ENCODE assay signal across 40 mouse cellular contexts in the genomic region with DNA sequence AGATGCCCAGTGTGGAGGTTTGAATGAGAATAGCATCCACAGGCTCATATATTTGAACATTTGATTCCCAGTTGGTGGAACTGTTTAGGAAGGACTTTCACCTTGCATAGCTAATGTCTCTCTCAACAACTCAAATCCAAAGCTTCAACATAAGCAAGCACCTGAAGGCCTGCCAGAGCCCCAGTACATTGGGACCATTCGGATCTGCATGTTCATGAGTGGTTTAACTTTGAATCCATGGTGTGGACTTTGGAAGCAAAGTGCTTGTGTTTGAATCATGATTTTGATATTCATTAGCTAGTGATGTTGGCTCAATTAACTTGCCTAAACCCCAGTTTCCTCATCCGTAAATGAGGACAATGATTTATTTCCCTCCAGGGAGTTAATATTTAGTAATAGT. TPM values are rescaled to one million over a fixed set of nuclear protein-coding genes. Genes with fewer than 3 reads are reported as not detected.
"Had no signal": no experiment of that assay in that cellular context is flagged by ENCODE, and none has a peak within 500 bp of the region (broad histone marks: within the 10 kb centered on the region; RNA-seq: fewer than 3 reads in every experiment).

No protein-coding gene starts in this region.

- H3K9ac ChIP-seq: forebrain, postnatal 0 days; heart, embryonic 13.5 days; heart, embryonic 15.5 days; hindbrain, embryonic 13.5 days; hindbrain, embryonic 15.5 days; limb, embryonic 13.5 days; limb, embryonic 15.5 days; liver, embryonic 12.5 days; liver, embryonic 14.5 days had no signal

- H3K9me3 ChIP-seq: heart, embryonic 13.5 days; heart, embryonic 15.5 days; hindbrain, embryonic 13.5 days; hindbrain, embryonic 15.5 days; limb, embryonic 13.5 days; limb, embryonic 15.5 days; liver, embryonic 12.5 days had no signal

- H3K4me3 ChIP-seq: heart, embryonic 13.5 days; heart, embryonic 15.5 days; hindbrain, embryonic 13.5 days; hindbrain, embryonic 15.5 days; limb, embryonic 13.5 days; limb, embryonic 15.5 days; liver, embryonic 12.5 days had no signal

- H3K4me2 ChIP-seq: heart, embryonic 11.5 days; heart, embryonic 13.5 days; heart, embryonic 15.5 days; hindbrain, embryonic 13.5 days; hindbrain, embryonic 15.5 days; limb, embryonic 13.5 days; limb, embryonic 15.5 days; liver, embryonic 12.5 days had no signal

- DNase-seq: forebrain, postnatal 0 days; gastrocnemius, postnatal 14 days; gastrocnemius, postnatal 36 days; heart, adult 18-20 months; heart, postnatal 14 days; heart, postnatal 36 days; kidney, postnatal 10 days; layer of hippocampus, adult 9-11 months; layer of hippocampus, postnatal 36 days; left cerebral cortex, postnatal 4 days had no signal

- H3K4me1 ChIP-seq: heart, embryonic 13.5 days; heart, embryonic 15.5 days; hindbrain, embryonic 13.5 days; hindbrain, embryonic 15.5 days; limb, embryonic 13.5 days; limb, embryonic 15.5 days; liver, embryonic 12.5 days had no signal

- H3K36me3 ChIP-seq: heart, embryonic 13.5 days; heart, embryonic 15.5 days; hindbrain, embryonic 13.5 days; hindbrain, embryonic 15.5 days; limb, embryonic 13.5 days; limb, embryonic 15.5 days; liver, embryonic 12.5 days had no signal

- H3K27me3 ChIP-seq: heart, embryonic 13.5 days; heart, embryonic 15.5 days; hindbrain, embryonic 13.5 days; hindbrain, embryonic 15.5 days; limb, embryonic 13.5 days; limb, embryonic 15.5 days; liver, embryonic 12.5 days had no signal

- ATAC-seq: forebrain, postnatal 0 days; hindbrain, postnatal 0 days; intestine, embryonic 16.5 days; liver, embryonic 12.5 days had no signal

- H3K27ac ChIP-seq: heart, embryonic 13.5 days; heart, embryonic 15.5 days; hindbrain, embryonic 13.5 days; hindbrain, embryonic 15.5 days; hindbrain, postnatal 0 days; limb, embryonic 13.5 days; limb, embryonic 15.5 days; liver, embryonic 12.5 days; liver, embryonic 14.5 days had no signal

RNA-seq across cellular contexts. Expression of gene Gm37419, which starts 21.6 kb away (rescaled TPM):
- total RNA-seq: forebrain, postnatal 0 days; gastrocnemius, adult 18-20 months; gastrocnemius, adult 8-10 months; gastrocnemius, postnatal 14 days; gastrocnemius, postnatal 36 days; heart, adult 18-20 months; heart, postnatal 14 days; heart, postnatal 36 days; hematopoietic stem cell, adult 5-6 weeks; hindbrain, postnatal 0 days; layer of hippocampus, adult 18-20 months; layer of hippocampus, adult 8-10 months; layer of hippocampus, postnatal 14 days; layer of hippocampus, postnatal 36 days; left cerebral cortex, adult 18-20 months; left cerebral cortex, adult 8-10 months; left cerebral cortex, postnatal 10 days; left cerebral cortex, postnatal 25 days; left cerebral cortex, postnatal 4 days; liver, adult 2 months had no signal
- polyA plus RNA-seq: forebrain, postnatal 0 days; gonadal fat pad, adult 2 months; heart, embryonic 11.5 days; heart, embryonic 13.5 days; heart, embryonic 15.5 days; heart, postnatal 0 days; hindbrain, embryonic 11.5 days; hindbrain, embryonic 13.5 days; hindbrain, embryonic 15.5 days; hindbrain, postnatal 0 days; intestine, embryonic 14.5 days; intestine, embryonic 16.5 days; kidney, embryonic 16.5 days; large intestine, adult 2 months; limb, embryonic 11.5 days; limb, embryonic 13.5 days; limb, embryonic 15.5 days; liver, adult 2 months; liver, embryonic 12.5 days; liver, embryonic 14.5 days; liver, embryonic 16.5 days had no signal
